Mouse (Mus musculus) ES-Bruce4 (cell line): Measurements from ENCODE around the gene Iyd. TPM values are rescaled to one million over a fixed set of nuclear protein-coding genes. Genes with fewer than 3 reads are reported as not detected.
A peak's percentile ranks its signal among the peaks of the same experiment; 100 is the strongest.

ENCODE experiments used
- H3K27ac ChIP-seq: 2 replicates; pipeline ENCODE4 v1.5.1; 2012; ENCODE audit warnings: low read length, inconsistent platforms; ENCODE audit not compliant: insufficient read depth
- H3K27me3 ChIP-seq: 2 replicates; pipeline ENCODE4 v1.6.1; 2012; ENCODE audit warnings: mild to moderate bottlenecking, low read length, inconsistent platforms; ENCODE audit not compliant: control insufficient read depth, poor library complexity, insufficient read depth, severe bottlenecking
- H3K36me3 ChIP-seq: 2 replicates; pipeline ENCODE4 v1.6.1; 2012; ENCODE audit warnings: inconsistent platforms, mild to moderate bottlenecking, low read length, moderate library complexity; ENCODE audit not compliant: control insufficient read depth, poor library complexity, insufficient read depth, severe bottlenecking
- H3K4me1 ChIP-seq: one replicate; pipeline ENCODE4 v1.8.1; 2011; ENCODE audit warnings: low read length; ENCODE audit not compliant: control insufficient read depth, insufficient read depth
- H3K4me3 ChIP-seq: 2 replicates; pipeline ENCODE4 v1.5.1; 2011; ENCODE audit warnings: low read depth, mild to moderate bottlenecking, low read length
- H3K9ac ChIP-seq: 2 replicates; pipeline ENCODE4 v1.6.1; 2012; ENCODE audit warnings: low read depth, mild to moderate bottlenecking, inconsistent platforms; ENCODE audit not compliant: poor library complexity, severe bottlenecking
- H3K9me3 ChIP-seq: replicated peaks from 2 replicates; pipeline ENCODE4 v1.6.1; 2012; ENCODE audit warnings: mild to moderate bottlenecking, low read length, inconsistent platforms; ENCODE audit not compliant: control insufficient read depth, poor library complexity, insufficient read depth, severe bottlenecking
- CTCF ChIP-seq: IDR thresholded peaks from one replicate; pipeline ENCODE4 v1.8.1; 2011; ENCODE audit warnings: low read depth, low read length
- EP300 ChIP-seq: IDR thresholded peaks from 2 replicates; pipeline ENCODE4 v1.6.1; 2011; ENCODE audit warnings: low read depth, low read length; ENCODE audit not compliant: insufficient read depth
- POLR2A ChIP-seq: IDR thresholded peaks from one replicate; pipeline ENCODE4 v1.8.1; 2011; ENCODE audit warnings: low read length; ENCODE audit not compliant: insufficient read depth
- polyA plus RNA-seq: library from polyadenylated mRNA; stranded (reverse); fragments of >200 nt; gene quantifications from 2 replicates; pipeline ENCODE4 v1.2.4, GENCODE M21; 2011; ENCODE audit warnings: low read depth; ENCODE audit not compliant: missing spikeins, insufficient read depth, insufficient read length

Gene Iyd
- polyA plus RNA-seq, 1 experiment: not detected

DNA sequence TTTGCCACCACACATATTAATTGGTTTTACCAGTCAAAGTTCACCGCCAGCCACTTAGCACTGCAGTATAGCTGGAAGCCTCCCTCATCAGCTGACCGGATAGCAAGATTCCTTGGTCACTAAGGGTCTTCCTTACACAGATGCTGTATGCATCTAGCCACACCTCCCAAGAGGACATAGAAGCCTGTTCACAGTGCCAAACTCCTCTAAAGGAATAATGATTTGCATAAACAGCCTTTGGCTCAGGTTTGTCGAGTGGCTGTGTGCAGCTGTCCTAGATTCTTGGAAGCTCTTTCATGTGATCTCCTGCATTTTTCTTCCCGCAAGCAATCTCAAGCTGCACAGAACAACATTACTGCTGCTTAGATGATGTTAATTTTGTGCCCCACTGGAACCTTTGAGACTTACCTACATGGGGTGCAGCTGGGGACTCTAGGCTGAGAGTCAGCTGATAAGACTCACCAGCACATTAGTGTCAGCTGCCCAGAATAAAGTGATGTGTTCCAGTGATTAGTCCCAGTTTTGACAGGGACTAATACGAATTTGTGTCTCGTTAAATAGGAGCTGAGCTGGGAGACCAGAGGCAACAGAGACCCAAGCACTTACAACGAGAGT lies 30.3 kb upstream of the Iyd start:
- Histone ChIP-seq H3K9me3 (no peaks in the 10 kb centered on the region), H3K4me1 (no peaks in the 10 kb centered on the region), H3K4me3 (no peak overlapping the region), H3K27ac (no peak overlapping the region), H3K36me3 (no peaks in the 10 kb centered on the region), H3K27me3 (no peaks in the 10 kb centered on the region), H3K9ac (no peak overlapping the region)
- TF ChIP-seq EP300 (no peak), CTCF (no peak), POLR2A (no peak)

- no peaks in the 10 kb centered on the region for H3K27me3 ChIP-seq
- no peak overlapping the region for H3K4me3 ChIP-seq
- H3K36me3 ChIP-seq: no peaks in the 10 kb centered on the region
- H3K4me1 ChIP-seq: no peaks in the 10 kb centered on the region
- H3K27ac ChIP-seq: no peak overlapping the region
- H3K9ac ChIP-seq: no peak overlapping the region
- H3K9me3 ChIP-seq: no peaks in the 10 kb centered on the region
- TF ChIP-seq CTCF (no peak), EP300 (no peak), POLR2A (no peak)
These were observed 29.6 kb upstream of the Iyd start for GRCm38 (mm10) chr10:3510486-3510885.

DNA sequence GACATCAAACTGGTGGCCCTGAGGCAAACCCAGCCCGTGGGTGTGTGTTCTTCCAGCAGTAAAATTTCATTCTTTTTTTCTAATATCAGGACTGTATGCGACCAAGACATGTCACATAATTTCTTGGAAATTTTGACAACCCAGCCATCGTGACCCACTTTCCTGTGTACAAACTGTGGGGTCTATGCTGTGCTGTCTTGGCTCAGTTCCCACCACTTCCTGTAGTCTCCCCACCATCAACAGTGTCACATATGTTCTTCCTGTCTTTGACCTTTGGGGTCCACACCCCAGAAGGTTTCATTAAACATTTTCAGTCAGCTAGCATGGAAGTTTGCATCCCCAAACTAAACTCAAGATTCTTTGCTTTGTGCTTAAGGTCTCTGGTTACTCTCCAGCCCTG lies 28.6 kb upstream of the Iyd start:
- Histone ChIP-seq H3K4me3 (no peak overlapping the region), H3K27ac (no peak overlapping the region), H3K4me1 (no peaks in the 10 kb centered on the region), H3K27me3 (no peaks in the 10 kb centered on the region), H3K9me3 (no peaks in the 10 kb centered on the region), H3K9ac (no peak overlapping the region), H3K36me3 (no peaks in the 10 kb centered on the region)
- no peak for TF ChIP-seq EP300
- TF ChIP-seq POLR2A: no peak
- TF ChIP-seq CTCF: no peak

- H3K27ac ChIP-seq: no peak overlapping the region
- H3K9ac ChIP-seq: no peak overlapping the region
- no peaks in the 10 kb centered on the region for H3K36me3 ChIP-seq
- H3K27me3 ChIP-seq: no peaks in the 10 kb centered on the region
- H3K4me3 ChIP-seq: no peak overlapping the region
- no peaks in the 10 kb centered on the region for H3K4me1 ChIP-seq
- no peaks in the 10 kb centered on the region for H3K9me3 ChIP-seq
- no peak for TF ChIP-seq EP300
- peak; percentile 3 for TF ChIP-seq CTCF
These were observed 27.3 kb upstream of the Iyd start for GRCm38 (mm10) chr10:3512620-3513305.

DNA sequence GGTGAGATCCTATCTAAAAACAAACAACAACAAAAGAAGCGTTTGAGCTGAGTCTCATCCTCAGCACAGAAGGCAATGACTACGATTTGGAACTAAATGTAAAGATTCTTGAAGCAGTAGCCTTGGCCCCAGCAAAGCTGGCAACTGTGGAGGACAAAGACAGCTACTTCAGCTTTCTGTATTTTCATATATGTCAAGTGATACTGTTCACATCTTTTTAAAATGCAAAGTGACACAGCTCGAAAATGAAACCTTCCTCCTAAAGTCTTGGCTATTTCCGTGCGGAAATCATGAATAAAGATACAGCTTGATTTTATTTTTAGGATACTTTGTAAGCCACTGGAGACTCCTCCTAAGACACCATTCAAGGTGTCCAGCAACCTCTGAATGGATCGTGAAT lies 26.1 kb upstream of the Iyd start:
- H3K9me3 ChIP-seq: no peaks in the 10 kb centered on the region
- H3K36me3 ChIP-seq: no peaks in the 10 kb centered on the region
- no peak overlapping the region for H3K27ac ChIP-seq
- H3K9ac ChIP-seq: no peak overlapping the region
- H3K4me3 ChIP-seq: no peak overlapping the region
- H3K4me1 ChIP-seq: no peaks in the 10 kb centered on the region
- H3K27me3 ChIP-seq: no peaks in the 10 kb centered on the region
- TF ChIP-seq CTCF (no peak), EP300 (no peak), POLR2A (no peak)

- no peak for TF ChIP-seq EP300
- no peak for TF ChIP-seq POLR2A
- no peak for TF ChIP-seq CTCF
- no peaks in the 10 kb centered on the region for H3K4me1 ChIP-seq
- no peaks in the 10 kb centered on the region for H3K27me3 ChIP-seq
- no peaks in the 10 kb centered on the region for H3K36me3 ChIP-seq
- no peak overlapping the region for H3K4me3 ChIP-seq
- no peaks in the 10 kb centered on the region for H3K9me3 ChIP-seq
- no peak overlapping the region for H3K27ac ChIP-seq
- no peak overlapping the region for H3K9ac ChIP-seq
These were observed 25.4 kb upstream of the Iyd start for GRCm38 (mm10) chr10:3514634-3515033.
